Mouse (Mus musculus) limb, embryonic 11.5 days (tissue): ENCODE data around the gene Six6. TPM values are rescaled to one million over a fixed set of nuclear protein-coding genes. Genes with fewer than 3 reads are reported as not detected.

ENCODE experiments used
- ATAC-seq: fragments of 200-750 bp; cut with Nextera tagmentation; 2 replicates; pipeline ENCODE4 v1.8.0; 2017; ENCODE audit warnings: low read depth; ENCODE audit not compliant: insufficient number of reproducible peaks, low FRiP score, low TSS enrichment
- DNase-seq: peaks from one replicate; pipeline ENCODE4 v3.0.0-alpha.2; 2015; ENCODE audit warnings: low spot score
- H3K27ac ChIP-seq: fragments of 300-500 bp; sonication (generic); replicated peaks from 2 replicates; pipeline ENCODE4 v1.5.1; 2014; ENCODE audit warnings: low read depth, mild to moderate bottlenecking, low read length
- H3K27me3 ChIP-seq: fragments of 300-500 bp; sonication (generic); 2 replicates; pipeline ENCODE4 v1.6.1; 2014; ENCODE audit warnings: mild to moderate bottlenecking, low read length, mixed read lengths; ENCODE audit not compliant: control insufficient read depth, insufficient read depth
- H3K36me3 ChIP-seq: fragments of 300-500 bp; sonication (generic); 2 replicates; pipeline ENCODE4 v1.6.1; 2014; ENCODE audit warnings: mild to moderate bottlenecking, low read length, moderate library complexity, mixed read lengths; ENCODE audit not compliant: control insufficient read depth, insufficient read depth
- H3K4me1 ChIP-seq: fragments of 300-500 bp; sonication (generic); 2 replicates; pipeline ENCODE4 v1.6.1; 2014; ENCODE audit warnings: low read length, mixed read lengths; ENCODE audit not compliant: control insufficient read depth, insufficient read depth
- H3K4me2 ChIP-seq: fragments of 300-500 bp; sonication (generic); 2 replicates; pipeline ENCODE4 v1.6.1; 2014; ENCODE audit warnings: low read depth, mild to moderate bottlenecking, moderate library complexity; ENCODE audit not compliant: severe bottlenecking
- H3K4me3 ChIP-seq: fragments of 300-500 bp; sonication (generic); 2 replicates; pipeline ENCODE4 v1.5.1; 2014; ENCODE audit warnings: low read depth, low read length
- H3K9ac ChIP-seq: fragments of 300-500 bp; sonication (generic); 2 replicates; pipeline ENCODE4 v1.6.1; 2014; ENCODE audit warnings: mild to moderate bottlenecking, low read length
- H3K9me3 ChIP-seq: fragments of 300-500 bp; sonication (generic); 2 replicates; pipeline ENCODE4 v1.6.1; 2016; ENCODE audit warnings: low read length; ENCODE audit not compliant: control insufficient read depth
- WGBS: fragments of 180-500 bp; shearing (Covaris S2); extraction: QIAGEN DNeasy Blood & Tissue Kit; methylation state at CpG from one replicate; pipeline ENCODE4 v1.1.7; 2014; 5-methylcytosine and 5-hydroxymethylcytosine counted together
- polyA plus RNA-seq: library from polyadenylated mRNA; unstranded; fragments of >200 nt; fragmentation: Nextera tagmentation; extraction: Ambion mirVana; gene quantifications from 2 replicates; pipeline ENCODE4 v1.2.1, GENCODE M21; 2014

The Six6 gene
- polyA plus RNA-seq, 1 experiment from 2014 or later, result not detected

DNA sequence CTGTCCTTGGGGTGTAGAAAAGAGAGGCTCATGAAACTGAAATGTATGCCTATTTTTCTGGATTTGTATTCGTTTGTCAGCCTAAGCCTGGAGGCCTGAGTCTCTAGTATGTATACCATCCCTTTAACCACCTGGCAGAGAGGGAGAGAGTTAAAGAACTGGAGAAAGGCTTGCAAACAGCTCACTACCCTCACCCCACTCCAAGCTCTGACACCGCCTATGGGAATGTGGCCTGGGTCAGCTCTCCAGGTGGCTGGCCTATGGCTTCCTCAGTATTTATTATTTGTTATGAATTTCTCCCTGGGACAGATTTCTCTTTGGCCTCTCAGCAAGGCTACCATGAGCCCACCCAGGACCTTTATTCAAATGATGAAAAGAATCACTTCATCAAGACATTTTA lies 7.6 kb downstream of the Six6 start:
- 7% methylated on average over 2 of the region's 2 CpGs for WGBS

DNA sequence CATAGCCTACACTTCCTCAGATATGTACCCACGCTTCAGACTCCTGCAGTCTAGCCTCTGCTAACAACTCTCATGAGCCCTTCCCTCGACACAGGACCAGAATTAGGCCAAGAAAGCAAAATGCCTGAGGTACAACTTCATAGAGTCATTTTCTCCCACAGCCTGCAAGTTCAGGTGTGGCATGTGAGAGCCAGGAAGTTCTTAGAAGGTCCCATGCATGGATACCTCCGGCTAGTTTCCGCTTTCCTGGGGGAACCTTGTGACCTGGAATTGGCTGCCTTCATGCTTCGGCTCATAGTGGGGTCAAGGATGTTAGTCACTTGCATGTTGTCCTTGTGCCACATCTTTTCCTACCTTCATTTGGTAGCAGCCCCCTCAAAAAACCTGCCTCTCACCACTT lies 13.4 kb downstream of the Six6 start:
- Histone ChIP-seq H3K9me3 (no peaks in the 10 kb centered on the region), H3K9ac (no peak overlapping the region), H3K27ac (no peak overlapping the region), H3K36me3 (no peaks in the 10 kb centered on the region), H3K4me1 (no peaks in the 10 kb centered on the region), H3K4me3 (no peak overlapping the region), H3K4me2 (no peak overlapping the region), H3K27me3 (peaks cover 3% of the 10 kb centered on the region; the same call in 1 of the 2 replicates)
- no peak for DNase-seq
- no peak for ATAC-seq
- WGBS, result 85% methylated on average over 5 of the region's 5 CpGs

More for the DNA sequence above, 7.6 kb downstream of the Six6 start:
- Histone ChIP-seq H3K4me3 (no peak overlapping the region), H3K4me1 (0 out of 2 replicates have a peak, but pooled peaks cover 3% of the 10 kb centered on the region), H3K9ac (no peak overlapping the region), H3K27ac (no peak overlapping the region), H3K4me2 (no peak overlapping the region), H3K9me3 (no peaks in the 10 kb centered on the region), H3K36me3 (no peaks in the 10 kb centered on the region), H3K27me3 (peaks cover 45% of the 10 kb centered on the region)
- ATAC-seq, result no peak
- DNase-seq, result no peak

DNA sequence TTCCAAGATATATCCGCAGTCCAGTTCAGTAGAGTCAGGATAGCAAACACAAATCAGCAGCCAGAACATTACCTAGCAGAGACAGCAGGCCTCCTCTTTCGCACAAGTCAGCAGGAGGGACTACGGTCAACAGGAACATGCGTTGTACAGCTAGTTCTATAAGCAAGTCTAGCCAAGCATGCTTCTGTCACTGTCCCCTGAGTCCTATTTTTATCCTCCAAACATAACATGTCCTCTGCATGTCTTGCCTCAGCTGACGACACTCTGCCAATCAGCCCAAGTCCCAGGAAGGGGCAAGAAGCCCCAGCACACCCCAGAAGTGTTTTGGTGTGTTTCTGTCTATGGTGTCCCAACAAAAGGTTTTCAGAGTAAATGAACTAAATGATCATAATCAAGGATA lies 14.2 kb downstream of the Six6 start:
- Histone ChIP-seq H3K27ac (no peak overlapping the region), H3K4me3 (no peak overlapping the region), H3K4me2 (no peak overlapping the region), H3K9ac (no peak overlapping the region), H3K4me1 (no peaks in the 10 kb centered on the region), H3K36me3 (no peaks in the 10 kb centered on the region), H3K9me3 (no peaks in the 10 kb centered on the region), H3K27me3 (peaks cover 3% of the 10 kb centered on the region; the same call in 1 of the 2 replicates)
- ATAC-seq (no peak), DNase-seq (no peak)
- WGBS, result 92% methylated on average over 5 of the region's 5 CpGs

DNA sequence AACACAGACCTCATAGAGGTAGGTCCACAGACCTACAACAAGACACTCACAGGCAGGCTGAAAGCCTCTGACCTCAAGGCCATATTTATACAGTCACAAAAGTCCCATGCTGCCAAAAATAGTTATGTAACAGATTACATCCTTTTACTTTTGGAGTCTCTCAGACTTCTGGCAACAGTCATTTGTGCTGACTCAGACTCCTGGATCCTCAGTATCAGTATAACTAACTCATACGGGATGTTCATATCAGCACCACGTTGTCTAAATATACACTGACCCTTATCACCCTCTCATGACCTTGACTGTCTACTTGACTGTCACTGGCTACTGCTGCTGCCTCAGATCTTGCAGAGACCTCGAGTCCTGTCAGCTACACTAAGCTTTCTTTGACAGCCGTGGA lies 15.2 kb downstream of the Six6 start:
- Histone ChIP-seq H3K9ac (no peak overlapping the region), H3K4me3 (no peak overlapping the region), H3K4me2 (no peak overlapping the region), H3K4me1 (no peaks in the 10 kb centered on the region), H3K9me3 (no peaks in the 10 kb centered on the region), H3K36me3 (no peaks in the 10 kb centered on the region), H3K27ac (no peak overlapping the region), H3K27me3 (0 out of 2 replicates have a peak, but pooled peaks cover 3% of the 10 kb centered on the region)
- WGBS, result 71% methylated on average over 4 of the region's 4 CpGs
- ATAC-seq, result no peak
- DNase-seq, result no peak

DNA sequence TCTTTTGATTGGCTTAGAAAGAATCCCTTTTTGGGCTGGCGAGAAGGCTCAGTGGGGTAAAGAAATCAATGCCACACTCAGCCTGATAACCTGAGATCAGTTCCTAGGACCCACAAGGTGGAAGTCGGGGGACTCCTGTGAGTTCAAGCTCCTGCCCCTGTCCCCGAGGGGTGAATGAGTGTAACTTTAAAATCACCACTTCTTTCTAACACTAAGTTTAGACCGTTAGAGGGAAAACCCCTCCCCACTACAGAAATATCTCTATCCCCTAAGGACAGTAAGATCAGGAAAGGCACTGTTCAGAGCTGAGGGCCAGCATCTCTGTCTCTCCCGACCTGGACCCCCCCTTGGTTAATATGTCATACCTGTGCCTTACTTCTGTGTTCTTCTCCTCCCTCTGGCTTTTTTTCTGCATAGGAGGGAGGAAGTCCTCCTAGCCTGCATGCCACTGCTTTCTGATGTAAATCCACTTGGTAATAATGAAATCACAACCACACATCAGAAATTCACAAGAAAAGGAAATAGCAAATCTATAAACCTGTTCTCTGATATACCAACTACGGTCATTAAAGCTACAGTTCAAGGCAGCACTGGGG lies 18.2 kb downstream of the Six6 start:
- H3K9ac ChIP-seq, result no peak overlapping the region
- H3K4me3 ChIP-seq, result no peak overlapping the region
- 68% methylated on average over 6 of the region's 6 CpGs for WGBS
- no peaks in the 10 kb centered on the region for H3K4me1 ChIP-seq
- H3K27me3 ChIP-seq, result no peaks in the 10 kb centered on the region
- DNase-seq (no peak), ATAC-seq (no peak)
- H3K36me3 ChIP-seq, result no peaks in the 10 kb centered on the region
- H3K27ac ChIP-seq, result no peak overlapping the region
- no peak overlapping the region for H3K4me2 ChIP-seq
- H3K9me3 ChIP-seq, result no peaks in the 10 kb centered on the region

DNA sequence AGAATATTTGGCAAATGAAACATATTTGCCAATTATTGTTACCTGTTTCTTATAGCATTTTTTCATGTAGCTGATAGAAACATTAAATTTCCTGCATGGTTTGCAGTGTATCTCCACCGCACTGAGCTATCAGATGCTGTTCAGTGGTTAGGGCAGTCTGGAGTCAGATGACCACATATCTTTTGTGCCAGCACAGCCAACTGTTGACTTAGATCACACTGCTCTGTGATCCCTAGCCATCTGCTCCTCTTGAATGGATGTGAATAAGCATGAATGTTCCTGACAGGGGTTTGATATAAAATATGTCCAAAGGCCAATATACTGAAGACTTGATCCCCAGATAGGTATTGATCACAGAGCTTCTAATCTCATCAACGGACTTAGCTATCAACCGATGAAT lies 18.8 kb downstream of the Six6 start:
- no peak overlapping the region for H3K4me2 ChIP-seq
- no peaks in the 10 kb centered on the region for H3K36me3 ChIP-seq
- H3K4me1 ChIP-seq, result no peaks in the 10 kb centered on the region
- H3K27me3 ChIP-seq, result no peaks in the 10 kb centered on the region
- no peak overlapping the region for H3K9ac ChIP-seq
- ATAC-seq (no peak), DNase-seq (no peak)
- H3K4me3 ChIP-seq, result no peak overlapping the region
- H3K27ac ChIP-seq, result no peak overlapping the region
- 92% methylated on average over 3 of the region's 3 CpGs for WGBS
- H3K9me3 ChIP-seq, result no peaks in the 10 kb centered on the region

DNA sequence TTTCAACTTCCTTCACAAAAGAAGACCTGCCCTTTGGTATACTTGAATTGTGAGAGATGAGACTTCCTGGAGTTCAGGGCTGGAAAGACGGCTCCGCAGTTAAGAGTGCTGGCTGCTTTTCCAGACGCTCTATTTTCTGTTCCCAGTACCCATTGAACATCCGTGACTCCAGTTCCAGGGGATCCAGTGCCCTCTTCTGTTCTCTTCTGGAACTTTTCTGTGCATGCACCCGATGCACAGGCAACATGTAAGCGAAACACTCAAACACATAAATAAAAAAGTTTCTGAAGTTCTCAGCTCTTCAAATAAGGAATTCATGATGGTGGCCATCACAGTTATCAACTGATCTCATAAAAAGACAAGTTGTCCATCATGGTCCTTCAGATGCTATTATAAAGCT lies 23.1 kb downstream of the Six6 start:
- no peaks in the 10 kb centered on the region for H3K27me3 ChIP-seq
- no peaks in the 10 kb centered on the region for H3K36me3 ChIP-seq
- no peak overlapping the region for H3K4me2 ChIP-seq
- H3K9me3 ChIP-seq, result no peaks in the 10 kb centered on the region
- no peak overlapping the region for H3K27ac ChIP-seq
- ATAC-seq, result no peak
- H3K9ac ChIP-seq, result no peak overlapping the region
- DNase-seq, result no peak
- no peaks in the 10 kb centered on the region for H3K4me1 ChIP-seq
- H3K4me3 ChIP-seq, result no peak overlapping the region
- 61% methylated on average over 6 of the region's 6 CpGs for WGBS

DNA sequence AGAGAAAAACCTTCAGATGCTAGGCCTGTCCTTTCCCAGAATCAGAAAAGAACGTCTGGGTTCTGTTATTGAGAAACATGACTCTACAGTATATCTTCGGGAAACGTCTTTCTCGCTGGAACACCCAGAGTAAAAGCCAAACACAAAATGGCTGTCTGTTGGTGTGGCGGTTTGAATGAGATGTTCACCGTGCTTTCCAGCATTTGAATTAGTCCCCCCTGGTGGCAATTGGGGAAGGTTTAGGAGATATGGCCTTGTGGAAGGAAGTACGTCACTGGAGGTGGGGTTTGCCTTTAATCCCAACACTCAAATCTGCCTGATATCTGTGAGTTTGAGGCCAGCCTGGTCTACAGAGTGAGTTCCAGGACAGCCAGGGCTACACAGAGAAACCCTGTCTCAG lies 27.8 kb downstream of the Six6 start:
- Histone ChIP-seq H3K4me3 (no peak overlapping the region), H3K4me1 (no peaks in the 10 kb centered on the region), H3K4me2 (no peak overlapping the region), H3K9ac (no peak overlapping the region), H3K27ac (no peak overlapping the region), H3K27me3 (no peaks in the 10 kb centered on the region), H3K36me3 (no peaks in the 10 kb centered on the region), H3K9me3 (no peaks in the 10 kb centered on the region)
- 89% methylated on average over 7 of the region's 7 CpGs for WGBS
- no peak for DNase-seq
- no peak for ATAC-seq

DNA sequence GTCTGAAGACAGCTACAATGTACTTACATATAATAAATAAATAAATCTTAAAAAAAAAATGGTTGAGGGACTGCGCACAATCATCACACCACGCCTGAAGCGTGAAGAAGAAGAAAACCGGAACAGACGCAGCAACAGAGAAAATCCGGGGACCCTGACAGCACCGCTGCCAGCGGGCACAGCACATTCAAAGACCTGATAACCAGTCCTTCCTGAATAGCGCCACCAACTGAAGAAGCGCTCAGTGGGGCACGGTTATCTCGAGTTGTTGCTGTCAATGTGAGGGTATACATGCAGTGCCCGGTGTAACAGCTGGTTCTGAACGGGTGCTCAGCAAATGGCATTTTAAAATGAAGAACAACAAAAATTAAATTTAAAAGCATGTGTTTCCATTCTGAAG lies 30.9 kb downstream of the Six6 start:
- Histone ChIP-seq H3K4me1 (no peaks in the 10 kb centered on the region), H3K27me3 (0 out of 2 replicates have a peak, but pooled peaks cover 2% of the 10 kb centered on the region), H3K27ac (no peak overlapping the region), H3K9ac (no peak overlapping the region), H3K4me3 (no peak overlapping the region), H3K36me3 (no peaks in the 10 kb centered on the region), H3K9me3 (no peaks in the 10 kb centered on the region), H3K4me2 (no peak overlapping the region)
- ATAC-seq (no peak), DNase-seq (no peak)
- WGBS, result 65% methylated on average over 14 of the region's 14 CpGs
